8 mouse cellular contexts compared by ENCODE assay signal in the genomic region with DNA sequence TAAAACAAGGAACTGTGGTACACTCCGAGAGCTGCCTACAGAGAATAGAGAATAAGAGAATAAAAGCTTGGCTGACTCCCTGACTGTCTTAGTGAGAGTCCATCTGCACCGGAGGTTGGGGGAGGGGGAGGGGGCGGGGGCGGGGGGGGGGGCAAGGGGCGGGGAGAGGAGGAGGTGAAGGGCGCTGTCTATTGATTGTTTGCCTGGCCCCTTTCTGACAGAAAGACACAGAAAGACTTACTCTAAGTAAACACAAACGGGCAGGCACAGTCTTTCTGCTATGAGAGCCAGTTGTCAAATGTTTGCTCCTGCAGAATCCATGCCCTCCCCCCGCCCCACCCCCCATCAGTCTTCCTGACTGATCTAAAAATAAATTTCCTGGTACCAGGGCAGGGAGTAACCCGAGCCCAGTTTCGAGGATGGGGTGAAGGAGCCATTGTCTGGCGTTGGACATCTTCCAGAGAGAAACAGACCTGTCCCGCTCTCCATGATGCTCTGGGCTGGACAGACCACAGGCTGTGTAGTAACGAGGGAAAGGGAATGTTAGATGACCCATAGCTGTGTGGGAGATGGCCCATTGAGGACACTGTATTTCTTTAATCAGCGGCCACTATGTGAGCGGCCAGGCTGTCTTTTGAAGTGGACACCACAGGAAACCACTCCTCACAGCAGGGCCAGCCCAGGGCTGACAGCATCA.
DNase-seq lines count a peak whose midpoint lies in the region; ATAC-seq and TF ChIP-seq lines count a peak whose summit lies in the region.

No protein-coding gene starts in this region.

- H3K27me3 ChIP-seq in forebrain, embryonic 15.5 days, result no peaks in the 10 kb centered on the region
- H3K27me3 ChIP-seq in myocyte (ENCODE audit: control insufficient read depth, insufficient read depth, insufficient read length), result no peaks in the 10 kb centered on the region

- H3K79me2 ChIP-seq in myocyte (ENCODE audit: control insufficient read depth, insufficient read depth), result no peaks in the 10 kb centered on the region

- peak overlapping the region; percentile 34 for H3K4me2 ChIP-seq in forebrain, embryonic 15.5 days (replicated peaks)
- peak overlapping the region; percentile 84 for H3K4me2 ChIP-seq in myocyte (ENCODE audit: low read depth)

- no peak for TF ChIP-seq CTCF in brain, embryonic 14.5 days (IDR thresholded peaks at IDR 0.05; ENCODE audit: borderline replicate concordance, extremely low read depth, insufficient read depth, insufficient read length)

- H3K27ac ChIP-seq in forebrain, embryonic 15.5 days (replicated peaks), result peak overlapping the region; percentile 68

- H3K9me3 ChIP-seq in forebrain, embryonic 15.5 days, result no peaks in the 10 kb centered on the region

- H3ac ChIP-seq in myocyte (ENCODE audit: control insufficient read depth, insufficient read length), result no peak overlapping the region

- 2% methylated on average over 11 of the region's 15 CpGs for WGBS in forebrain, embryonic 15.5 days

- DNase-seq in 3134 (ENCODE audit: extremely low read depth, insufficient read length, low spot score), result peak; percentile 59
- DNase-seq in brain, embryonic 14.5 days (ENCODE audit: low read depth), result peak; percentile 79
- peak; percentile 31 to 48 for DNase-seq in kidney, postnatal 4 days
- no peak for DNase-seq in adrenal gland, adult 18-20 months (ENCODE audit: low spot score in 2 of 2)
- no peak for DNase-seq in spleen, postnatal 4 days (ENCODE audit: low spot score in 2 of 2)
- no peak for DNase-seq in adrenal gland, postnatal 4 days (ENCODE audit: low spot score in 2 of 2)

- no peak for TF ChIP-seq POLR2A in brain, embryonic 14.5 days (IDR thresholded peaks at IDR 0.05; ENCODE audit: borderline replicate concordance, extremely low read depth, insufficient read depth, insufficient read length, poor library complexity, severe bottlenecking)
- TF ChIP-seq POLR2A in myocyte (IDR thresholded peaks at IDR 0.05; ENCODE audit: insufficient read length, low read depth), result no peak

- 0 out of 2 replicates have a peak overlapping the region, but pooled peaks have one; percentile 11 for H3K9ac ChIP-seq in forebrain, embryonic 15.5 days (replicated peaks)

- no peak overlapping the region for H3K4me3 ChIP-seq in forebrain, embryonic 15.5 days
- no peak overlapping the region for H3K4me3 ChIP-seq in myocyte

- ATAC-seq in forebrain, embryonic 15.5 days (replicated peaks), result peak; percentile 62

- no peaks in the 10 kb centered on the region for H3K36me3 ChIP-seq in forebrain, embryonic 15.5 days
- H3K36me3 ChIP-seq in myocyte (ENCODE audit: control insufficient read depth, insufficient read depth), result no peaks in the 10 kb centered on the region

- peaks cover 34% of the 10 kb centered on the region for H3K4me1 ChIP-seq in forebrain, embryonic 15.5 days

TF ChIP-seq in myocyte, 11 proteins besides CTCF, POLR2A, EP300 and RAD21:
- TF ChIP-seq MYOD1 (IDR thresholded peaks at IDR 0.05; ENCODE audit: control insufficient read depth in 1 of 3, insufficient read length in 2 of 3, low read depth in 2 of 3), result peak in 1 of 3 experiments; percentile 6
- no peak for TF ChIP-seq REST (IDR thresholded peaks at IDR 0.05; ENCODE audit: insufficient read depth, insufficient read length)

Comparison
In these comparisons a context has a peak if more than half of its experiments do, and no peak if none do; other contexts are left out.
1. DNase-seq: peak in 3134 (single experiment), brain, embryonic 14.5 days (single experiment) and kidney, postnatal 4 days (2 of 2); none in adrenal gland, adult 18-20 months (0 of 2), spleen, postnatal 4 days (0 of 2) and adrenal gland, postnatal 4 days (0 of 2).